Mouse (Mus musculus) hindbrain, embryonic 11.5 days (tissue): ENCODE data around the gene Mbtd1. TPM values are rescaled to one million over a fixed set of nuclear protein-coding genes. Genes with fewer than 3 reads are reported as not detected.
A peak's percentile ranks its signal among the peaks of the same experiment; 100 is the strongest.

Experiments
- ATAC-seq: fragments of 200-750 bp; cut with Nextera tagmentation; 2 replicates; pipeline ENCODE4 v1.8.0; 2017; ENCODE audit warnings: mild to moderate bottlenecking, moderate TSS enrichment, moderate library complexity; ENCODE audit not compliant: low FRiP score
- DNase-seq: peaks from one replicate; pipeline ENCODE4 v3.0.0-alpha.2; 2015; ENCODE audit warnings: low spot score
- H3K27ac ChIP-seq: fragments of 300-500 bp; sonication (generic); 2 replicates; pipeline ENCODE4 v1.5.1; 2014; ENCODE audit warnings: mild to moderate bottlenecking, low read depth, low read length
- H3K27me3 ChIP-seq: fragments of 300-500 bp; sonication (generic); 2 replicates; pipeline ENCODE4 v1.6.1; 2014; ENCODE audit warnings: mild to moderate bottlenecking, low read length, moderate library complexity, mixed read lengths; ENCODE audit not compliant: control insufficient read depth, insufficient read depth
- H3K36me3 ChIP-seq: fragments of 300-500 bp; sonication (generic); 2 replicates; pipeline ENCODE4 v1.6.1; 2014; ENCODE audit warnings: mild to moderate bottlenecking, low read length, moderate library complexity, mixed read lengths; ENCODE audit not compliant: control insufficient read depth, insufficient read depth
- H3K4me1 ChIP-seq: fragments of 300-500 bp; sonication (generic); replicated peaks from 2 replicates; pipeline ENCODE4 v1.6.1; 2014; ENCODE audit warnings: low read length, mixed read lengths; ENCODE audit not compliant: control insufficient read depth, insufficient read depth
- H3K4me2 ChIP-seq: fragments of 300-500 bp; sonication (generic); replicated peaks from 2 replicates; pipeline ENCODE4 v1.6.1; 2014; ENCODE audit warnings: mild to moderate bottlenecking, low read depth, low read length
- H3K4me3 ChIP-seq: fragments of 300-500 bp; sonication (generic); 2 replicates; pipeline ENCODE4 v1.5.1; 2014; ENCODE audit warnings: low read depth, low read length
- H3K9ac ChIP-seq: fragments of 300-500 bp; sonication (generic); 2 replicates; pipeline ENCODE4 v1.6.1; 2014; ENCODE audit warnings: low read depth, low read length
- H3K9me3 ChIP-seq: fragments of 300-500 bp; sonication (generic); 2 replicates; pipeline ENCODE4 v1.6.1; 2016; ENCODE audit warnings: low read length; ENCODE audit not compliant: control insufficient read depth
- WGBS: fragments of 180-500 bp; shearing (Covaris S2); extraction: QIAGEN DNeasy Blood & Tissue Kit; methylation state at CpG from one replicate; pipeline ENCODE4 v1.1.7; 2014; 5-methylcytosine and 5-hydroxymethylcytosine counted together
- polyA plus RNA-seq: library from polyadenylated mRNA; unstranded; fragments of >200 nt; fragmentation: Nextera tagmentation; extraction: Ambion mirVana; gene quantifications from 2 replicates; pipeline ENCODE4 v1.2.1, GENCODE M21; 2014

Gene Mbtd1
- polyA plus RNA-seq, 1 experiment from 2014 or later: 37.6 TPM

DNA sequence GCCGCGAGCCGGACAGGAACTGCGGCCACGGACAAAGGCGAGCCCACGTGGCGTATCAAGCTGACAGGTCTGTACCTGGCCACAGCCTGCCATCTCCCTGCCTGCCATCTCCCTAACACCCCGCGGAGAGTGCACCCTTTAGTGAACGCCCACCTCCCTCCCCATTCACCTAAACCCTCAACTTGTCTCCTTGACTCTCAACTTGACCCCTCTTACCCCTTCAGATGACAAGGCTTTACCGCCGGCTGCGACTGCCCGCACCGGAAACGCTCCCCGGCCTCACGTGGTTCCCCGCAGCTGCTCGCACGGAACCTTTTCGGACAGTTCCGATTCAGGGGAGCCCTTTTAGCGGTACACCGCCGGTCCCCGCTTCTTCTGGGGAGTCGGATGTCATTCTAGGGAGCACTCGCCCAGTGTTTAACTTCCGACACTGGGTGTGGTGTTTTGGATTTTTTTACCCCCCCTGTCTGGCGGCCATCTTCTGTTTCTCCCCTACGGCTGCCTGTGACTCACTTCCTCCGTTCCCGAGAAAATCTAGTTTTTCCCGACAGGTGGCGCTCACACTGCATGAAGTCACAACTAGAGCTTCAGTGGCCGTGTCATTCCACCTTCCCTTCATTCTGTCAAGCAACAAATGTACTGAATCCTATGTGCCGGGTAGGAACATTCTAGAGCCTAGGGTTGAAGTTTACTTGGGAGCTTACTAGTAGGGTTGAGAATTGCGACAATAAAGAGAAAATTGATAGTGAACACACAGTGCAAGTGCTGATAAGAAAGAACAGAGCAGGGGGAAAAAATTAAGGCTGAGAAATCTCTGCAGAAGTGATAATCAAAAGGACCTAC, 82.6 kb downstream of the Mbtd1 start, which contains the start of the genes Gm20390 and Nme1:
Gene Gm20390, minus strand, starts transcription at position 289 of the 843 bp plus-strand sequence.
Gene Nme1, minus strand, starts transcription at position 517 of the 843 bp plus-strand sequence.
- Histone ChIP-seq H3K27me3 (no peaks in the 10 kb centered on the region), H3K4me2 (peak within 1 kb of the TSS; percentile 80), H3K4me3 (peak within 1 kb of the TSS; percentile 81), H3K4me1 (no peaks in the 10 kb centered on the region), H3K9ac (peak within 1 kb of the TSS; percentile 89), H3K27ac (peak within 1 kb of the TSS; percentile 56), H3K9me3 (no peaks in the 10 kb centered on the region), H3K36me3 (peaks cover 11% of the 10 kb centered on the region; the same call in 1 of the 2 replicates)
- peak; percentile 97 for ATAC-seq
- DNase-seq: peak; percentile 99
- under 1% methylated on average over 40 of the region's 40 CpGs for WGBS

DNA sequence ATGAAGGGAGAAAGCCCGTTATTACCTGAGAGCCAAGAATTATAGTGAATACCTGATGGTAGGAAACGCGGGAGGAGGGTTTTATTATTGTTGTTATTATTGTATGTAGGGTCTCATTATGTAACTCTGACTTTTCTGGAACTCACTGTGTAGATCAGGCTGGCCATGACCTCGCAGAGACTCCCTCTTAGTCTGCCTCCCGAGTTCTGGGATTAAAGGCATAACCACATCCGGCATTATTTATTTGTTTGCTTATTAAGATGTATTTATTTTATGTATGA, 83.1 kb downstream of the Mbtd1 start:
- no peak overlapping the region for H3K27ac ChIP-seq
- peak overlapping the region; percentile 28; the same call in 1 of the 2 replicates for H3K4me2 ChIP-seq
- ATAC-seq (no peak), DNase-seq (no peak)
- WGBS: 51% methylated on average over 6 of the region's 6 CpGs
- no peak overlapping the region for H3K9ac ChIP-seq
- no peaks in the 10 kb centered on the region for H3K27me3 ChIP-seq
- H3K4me1 ChIP-seq: no peaks in the 10 kb centered on the region
- no peaks in the 10 kb centered on the region for H3K9me3 ChIP-seq
- H3K4me3 ChIP-seq: no peak overlapping the region
- peaks cover 11% of the 10 kb centered on the region; the same call in 1 of the 2 replicates for H3K36me3 ChIP-seq

DNA sequence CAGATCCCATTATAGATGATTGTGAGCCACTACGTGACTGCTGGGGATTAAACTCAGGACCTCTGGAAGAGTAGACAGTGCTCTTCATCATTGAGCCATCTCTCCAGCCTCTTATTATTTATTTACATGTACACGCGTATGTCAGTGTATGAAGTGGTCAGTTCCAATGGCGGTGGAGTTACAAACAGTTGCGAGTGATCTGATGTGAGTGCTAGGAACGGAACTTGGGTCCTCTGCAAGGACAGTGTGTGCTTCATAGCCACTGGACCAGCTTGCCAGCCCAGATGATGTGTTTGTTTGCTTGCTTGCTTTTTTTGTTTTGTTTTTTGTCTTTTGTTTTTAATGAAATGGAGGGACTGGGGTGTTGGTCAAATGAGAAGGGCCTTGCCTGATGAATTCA, 83.5 kb downstream of the Mbtd1 start:
- 92% methylated on average over 6 of the region's 6 CpGs for WGBS
- no peak for DNase-seq
- H3K9ac ChIP-seq: no peak overlapping the region
- no peak for ATAC-seq
- H3K4me3 ChIP-seq: no peak overlapping the region
- no peak overlapping the region for H3K27ac ChIP-seq
- H3K36me3 ChIP-seq: peaks cover 8% of the 10 kb centered on the region; the same call in 1 of the 2 replicates
- no peak overlapping the region for H3K4me2 ChIP-seq
- no peaks in the 10 kb centered on the region for H3K9me3 ChIP-seq
- no peaks in the 10 kb centered on the region for H3K27me3 ChIP-seq
- H3K4me1 ChIP-seq: no peaks in the 10 kb centered on the region

GRCm38 (mm10) chr11:93969799-93970198, 84.1 kb downstream of the Mbtd1 start:
- ATAC-seq (no peak), DNase-seq (no peak)
- H3K27me3 ChIP-seq: no peaks in the 10 kb centered on the region
- WGBS: 80% methylated on average over 1 of the region's 1 CpGs
- H3K9me3 ChIP-seq: no peaks in the 10 kb centered on the region
- 0 out of 2 replicates have a peak, but pooled peaks cover 6% of the 10 kb centered on the region for H3K36me3 ChIP-seq
- no peaks in the 10 kb centered on the region for H3K4me1 ChIP-seq
- no peak overlapping the region for H3K4me2 ChIP-seq
- no peak overlapping the region for H3K4me3 ChIP-seq
- no peak overlapping the region for H3K27ac ChIP-seq
- H3K9ac ChIP-seq: no peak overlapping the region

GRCm38 (mm10) chr11:93972951-93973350, 87.3 kb downstream of the Mbtd1 start:
- DNase-seq (no peak), ATAC-seq (no peak)
- no peaks in the 10 kb centered on the region for H3K9me3 ChIP-seq
- 91% methylated on average over 5 of the region's 5 CpGs for WGBS
- no peaks in the 10 kb centered on the region for H3K4me1 ChIP-seq
- no peak overlapping the region for H3K9ac ChIP-seq
- no peak overlapping the region for H3K27ac ChIP-seq
- H3K4me2 ChIP-seq: no peak overlapping the region
- no peaks in the 10 kb centered on the region for H3K27me3 ChIP-seq
- H3K4me3 ChIP-seq: no peak overlapping the region
- no peaks in the 10 kb centered on the region for H3K36me3 ChIP-seq

- 56% methylated on average over 6 of the region's 6 CpGs for WGBS
- ATAC-seq (no peak), DNase-seq (peak; percentile 27)
- H3K27me3 ChIP-seq: no peaks in the 10 kb centered on the region
- H3K9ac ChIP-seq: no peak overlapping the region
- no peak overlapping the region for H3K27ac ChIP-seq
- no peaks in the 10 kb centered on the region for H3K36me3 ChIP-seq
- no peaks in the 10 kb centered on the region for H3K4me1 ChIP-seq
- no peaks in the 10 kb centered on the region for H3K9me3 ChIP-seq
- no peak overlapping the region for H3K4me3 ChIP-seq
- no peak overlapping the region for H3K4me2 ChIP-seq
These were observed 93.9 kb downstream of the Mbtd1 start for GRCm38 (mm10) chr11:93979502-93980049.

DNA sequence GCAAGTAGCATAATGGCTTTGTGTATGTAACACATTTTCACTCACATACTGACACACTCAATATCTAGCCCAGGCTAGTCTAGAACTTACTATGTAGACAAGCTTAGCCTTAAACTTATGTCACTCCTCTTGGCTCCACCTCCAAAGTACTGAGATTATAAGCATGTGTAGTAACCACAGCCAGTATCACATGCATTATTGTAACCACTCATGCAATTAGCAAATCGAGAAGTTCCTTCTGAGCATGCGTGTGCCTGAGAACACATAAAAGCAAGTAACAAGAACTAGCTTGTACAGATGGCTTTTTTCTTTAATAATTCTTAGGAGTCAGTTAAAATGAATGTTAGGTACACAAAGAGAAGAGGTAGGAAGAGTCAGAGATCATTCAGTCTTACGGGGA, 99.0 kb downstream of the Mbtd1 start:
- no peaks in the 10 kb centered on the region for H3K36me3 ChIP-seq
- no peak overlapping the region for H3K4me2 ChIP-seq
- ATAC-seq (no peak), DNase-seq (no peak)
- no peaks in the 10 kb centered on the region for H3K27me3 ChIP-seq
- H3K9me3 ChIP-seq: no peaks in the 10 kb centered on the region
- H3K9ac ChIP-seq: no peak overlapping the region
- no peak overlapping the region for H3K4me3 ChIP-seq
- 93% methylated on average over 3 of the region's 3 CpGs for WGBS
- no peak overlapping the region for H3K27ac ChIP-seq
- H3K4me1 ChIP-seq: no peaks in the 10 kb centered on the region

- no peaks in the 10 kb centered on the region for H3K9me3 ChIP-seq
- H3K9ac ChIP-seq: no peak overlapping the region
- H3K4me3 ChIP-seq: no peak overlapping the region
- H3K36me3 ChIP-seq: no peaks in the 10 kb centered on the region
- H3K4me1 ChIP-seq: no peaks in the 10 kb centered on the region
- H3K27me3 ChIP-seq: no peaks in the 10 kb centered on the region
- no peak overlapping the region for H3K4me2 ChIP-seq
- ATAC-seq (no peak), DNase-seq (no peak)
- 89% methylated on average over 5 of the region's 5 CpGs for whole genome bisulfite sequencing
- no peak overlapping the region for H3K27ac ChIP-seq
These were observed 99.6 kb downstream of the Mbtd1 start for GRCm38 (mm10) chr11:93985265-93985664.

DNA sequence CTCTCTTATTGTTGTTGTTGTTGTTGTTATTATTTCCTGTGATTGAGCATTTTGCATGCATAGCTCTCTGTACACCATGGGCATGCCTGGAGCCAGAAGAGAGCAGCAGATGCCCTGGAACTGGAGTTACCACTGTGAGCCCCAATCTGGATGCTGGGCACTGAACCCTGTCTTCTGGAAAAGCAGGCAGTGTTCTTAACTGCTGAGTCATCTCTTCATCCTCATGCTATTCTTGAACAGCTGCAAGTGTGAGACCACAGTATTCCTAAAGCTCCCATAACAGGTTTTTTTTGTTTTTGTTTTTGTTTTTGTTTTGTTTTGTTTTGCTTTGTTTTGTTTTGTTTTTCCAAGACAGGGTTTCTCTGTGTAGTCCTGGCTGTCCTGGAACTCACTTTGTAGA, 100.6 kb downstream of the Mbtd1 start:
- H3K27ac ChIP-seq: no peak overlapping the region
- DNase-seq: no peak

More for the DNA sequence above, 100.6 kb downstream of the Mbtd1 start:
- Histone ChIP-seq H3K4me2 (no peak overlapping the region), H3K27me3 (no peaks in the 10 kb centered on the region), H3K4me3 (no peak overlapping the region), H3K36me3 (no peaks in the 10 kb centered on the region), H3K9ac (no peak overlapping the region), H3K4me1 (no peaks in the 10 kb centered on the region), H3K9me3 (no peaks in the 10 kb centered on the region)
- ATAC-seq: no peak
